Mouse (Mus musculus): ENCODE measurements around the gene Clybl. TPM values are rescaled to one million over a fixed set of nuclear protein-coding genes. Genes with fewer than 3 reads are reported as not detected.

Clybl gene
- total RNA-seq, 2 experiments from 2014 or later, result 68.1 to 80.2 TPM

DNA sequence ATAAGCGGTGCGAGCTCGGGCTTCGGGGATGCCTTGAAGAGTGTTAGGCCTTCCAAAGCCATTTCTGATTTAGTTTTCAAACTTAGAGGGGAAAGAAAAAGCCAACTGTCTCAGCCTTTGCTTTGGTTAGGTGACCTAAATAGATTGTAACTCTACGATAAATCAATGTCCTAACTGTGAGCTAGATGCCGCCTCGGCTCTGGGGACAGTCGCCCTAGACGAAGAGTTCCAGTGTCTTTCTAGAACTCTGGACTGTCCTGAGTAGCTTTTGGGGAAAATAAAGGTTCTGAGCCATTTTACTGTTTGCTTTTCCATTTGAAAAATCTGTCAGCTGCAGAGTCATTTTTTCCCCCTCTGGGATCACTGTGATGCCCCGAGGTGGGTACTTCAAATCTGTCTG is 49.6 kb downstream of the Clybl start:
- intact Hi-C loops (cut with DNase I; ENCODE audit: low total_unique reads), result no loop called here

DNA sequence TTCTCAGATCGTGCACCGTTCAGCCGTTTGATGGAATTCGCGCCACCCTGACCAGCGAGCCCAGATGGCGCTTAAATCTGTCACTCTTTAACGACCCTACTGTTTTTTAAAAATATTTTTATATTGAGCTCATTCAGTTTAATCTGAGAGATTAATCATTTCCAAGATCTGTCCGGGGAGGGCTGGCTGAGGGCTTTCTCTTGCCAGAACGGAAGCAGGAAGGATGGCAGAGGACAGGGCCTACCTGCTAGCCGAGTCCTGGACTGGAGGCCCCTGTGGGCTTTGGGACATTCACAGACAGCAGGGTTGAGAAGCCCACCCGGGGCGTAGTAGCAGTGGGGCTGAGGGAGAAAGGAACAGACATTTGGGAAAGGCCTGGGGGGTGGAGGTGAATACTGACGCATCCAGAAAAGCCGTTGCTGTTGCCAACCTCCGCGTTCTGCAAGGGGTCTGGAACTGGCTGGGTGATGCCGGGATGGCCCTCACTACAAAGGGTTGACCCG is 51.8 kb downstream of the Clybl start:
- intact Hi-C loops (cut with DNase I; ENCODE audit: low total_unique reads), result no loop called here
- no peak for DNase-seq

More for the DNA sequence above, 49.6 kb downstream of the Clybl start:
- DNase-seq, result no peak

DNA sequence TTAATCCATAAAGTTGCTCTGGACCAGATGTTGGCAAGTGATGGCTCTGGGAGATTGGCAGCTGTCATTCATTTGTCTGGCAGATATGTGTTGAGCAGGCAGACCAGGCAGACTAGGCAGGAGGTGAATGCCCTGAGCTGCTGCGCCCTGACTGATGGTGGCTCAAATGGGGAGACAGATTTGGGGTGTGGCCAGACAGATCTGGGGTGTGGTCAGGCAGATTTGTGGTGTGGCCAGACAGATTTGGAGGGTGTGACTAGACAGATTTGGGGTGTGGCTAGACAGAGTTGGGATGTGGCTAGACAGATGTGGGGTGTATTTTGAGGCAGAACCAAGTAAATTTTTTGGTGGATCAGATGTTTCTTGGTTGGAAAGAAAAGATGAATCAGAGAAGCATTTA is 62.4 kb downstream of the Clybl start:
- DNase-seq, result no peak

DNA sequence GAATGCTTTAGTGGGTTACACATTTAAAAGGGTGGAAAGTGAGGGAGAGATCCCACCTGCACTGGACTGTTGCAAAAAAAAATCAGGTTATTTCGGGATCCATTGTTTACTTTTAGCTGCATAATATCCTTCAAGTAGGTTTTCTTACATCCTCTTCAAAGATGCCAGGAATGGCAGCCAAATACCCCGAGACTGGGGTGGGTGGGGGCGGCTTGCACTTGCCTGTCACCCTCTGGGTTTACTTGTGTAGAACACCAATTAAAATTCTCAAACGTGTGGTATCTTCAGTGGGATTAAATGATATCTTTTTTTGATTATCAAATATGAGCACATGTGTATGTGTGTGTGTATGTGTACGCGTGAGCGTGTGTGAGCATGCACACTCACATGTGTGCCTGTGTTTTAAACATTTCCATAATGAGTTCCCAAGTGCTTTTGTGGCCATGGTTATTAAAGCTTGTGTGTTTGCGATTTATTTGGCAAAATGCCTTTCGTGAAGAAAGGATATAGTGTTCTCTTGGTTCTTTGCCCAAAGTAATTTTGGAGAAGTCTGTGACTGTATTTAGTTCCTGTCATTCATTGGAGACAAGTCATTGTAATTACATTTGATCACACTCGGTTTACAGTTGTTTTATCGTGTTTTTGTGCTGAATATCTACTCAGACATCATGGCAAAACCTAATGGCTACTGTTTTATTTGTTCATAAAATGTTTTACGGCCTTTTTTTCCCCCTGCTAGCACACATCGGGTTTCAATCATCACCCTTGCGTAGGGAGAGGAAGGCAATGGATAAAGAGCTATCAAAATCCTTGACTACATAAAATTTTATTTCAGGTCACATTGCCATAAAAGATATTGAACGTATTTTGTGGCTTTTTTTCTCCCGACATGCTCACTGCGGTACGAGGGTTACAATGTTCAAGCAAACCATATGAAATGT is 65.7 kb downstream of the Clybl start:
- intact Hi-C loops (cut with DNase I; ENCODE audit: low total_unique reads), result no loop called here
- no peak for DNase-seq

More for the DNA sequence above, 62.4 kb downstream of the Clybl start:
- intact Hi-C loops (cut with DNase I; ENCODE audit: low total_unique reads), result no loop called here

DNA sequence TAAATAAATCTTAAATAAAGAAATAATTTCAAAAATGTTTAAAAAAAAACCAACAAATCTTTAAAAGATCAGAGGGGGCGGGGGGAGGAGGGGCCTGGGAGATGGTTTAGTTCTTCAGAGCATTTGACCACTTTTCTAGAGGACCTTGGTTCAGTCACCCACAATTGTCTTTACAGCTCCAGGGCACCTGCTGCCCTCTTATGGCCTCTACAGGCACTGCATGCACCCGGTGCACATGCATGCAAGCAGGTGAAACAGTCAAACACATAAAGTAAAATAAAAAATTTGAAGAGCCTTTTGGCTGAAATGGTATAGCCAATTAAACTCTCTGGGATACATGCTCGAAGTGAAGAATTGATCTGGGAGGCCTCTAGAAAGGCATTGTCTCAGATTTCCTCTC is 67.6 kb downstream of the Clybl start:
- DNase-seq, result no peak
- intact Hi-C loops (cut with DNase I; ENCODE audit: low total_unique reads), result no loop called here

DNA sequence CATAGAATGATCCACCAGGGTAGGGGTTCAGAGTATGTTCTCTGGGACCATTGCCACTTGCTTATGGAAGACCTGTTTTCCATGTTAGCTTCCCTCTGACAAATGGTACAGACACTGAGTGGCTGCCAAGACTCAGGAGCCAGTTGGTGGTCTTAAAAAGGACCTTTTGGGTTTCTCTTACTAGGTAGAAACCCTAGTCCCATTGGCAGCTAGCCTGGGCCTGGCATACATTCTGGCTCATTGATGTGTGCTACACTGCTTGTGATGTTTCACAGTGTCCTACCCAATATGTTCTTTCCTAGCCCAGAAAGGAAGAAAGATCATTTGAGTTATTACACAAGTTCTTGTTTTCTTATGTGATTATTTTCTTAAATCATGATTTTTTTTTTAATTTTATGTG is 69.8 kb downstream of the Clybl start:
- DNase-seq, result no peak
- intact Hi-C loops (cut with DNase I; ENCODE audit: low total_unique reads), result no loop called here

DNA sequence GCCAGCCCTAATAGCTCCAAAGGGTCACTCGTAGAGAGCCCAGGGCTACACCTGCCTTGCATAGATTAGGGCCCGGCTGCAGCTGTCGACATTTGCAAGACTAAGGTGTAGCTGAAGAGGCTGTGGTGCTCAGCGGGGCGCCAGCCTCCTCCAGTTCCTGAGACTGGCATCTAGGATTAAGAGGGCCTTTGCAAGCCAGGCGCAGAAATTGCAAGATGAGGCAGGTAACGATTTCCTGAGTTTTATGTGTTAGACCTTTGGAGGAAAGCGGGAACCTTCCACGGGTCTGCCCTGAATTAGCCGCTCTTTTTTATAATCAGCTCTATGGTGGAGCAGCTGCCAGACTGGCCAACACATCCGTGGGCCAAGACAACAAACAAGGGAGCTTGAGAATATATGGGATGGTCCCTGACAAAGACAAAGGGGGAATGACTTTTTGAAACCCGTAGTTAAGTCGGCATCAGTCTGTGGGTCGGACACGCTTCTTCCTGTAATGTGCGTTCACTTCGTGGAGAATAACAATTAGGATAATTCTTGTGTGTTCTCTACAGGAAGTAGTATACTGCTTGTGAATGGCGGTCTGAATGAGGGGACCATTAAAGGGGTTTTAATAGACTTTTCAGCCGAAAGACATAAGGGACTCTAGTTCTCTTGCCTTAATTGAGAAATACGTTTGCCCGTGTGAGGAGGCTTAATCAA is 74.2 kb downstream of the Clybl start:
- DNase-seq, result no peak
- intact Hi-C loops (cut with DNase I; ENCODE audit: low total_unique reads), result no loop called here

DNA sequence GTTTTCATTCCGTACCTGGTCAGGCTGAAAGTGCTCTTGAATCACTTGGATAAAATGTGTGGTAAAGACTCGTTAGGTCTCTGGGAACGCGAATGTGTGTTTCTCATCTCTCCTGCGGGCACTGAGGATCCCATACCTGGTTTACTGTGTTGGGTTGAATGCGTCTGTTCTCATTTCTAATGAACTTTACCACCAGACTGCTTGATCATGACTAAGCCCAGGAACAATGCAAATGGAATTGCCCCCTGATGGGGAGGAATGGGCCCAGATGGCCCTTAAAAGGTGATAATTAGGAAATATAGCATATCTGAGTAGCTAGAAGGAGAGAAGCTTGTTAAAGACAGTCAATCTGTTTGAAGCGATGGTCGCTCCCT is 74.7 kb downstream of the Clybl start:
- no peak for DNase-seq
- intact Hi-C loops (cut with DNase I; ENCODE audit: low total_unique reads), result no loop called here

DNA sequence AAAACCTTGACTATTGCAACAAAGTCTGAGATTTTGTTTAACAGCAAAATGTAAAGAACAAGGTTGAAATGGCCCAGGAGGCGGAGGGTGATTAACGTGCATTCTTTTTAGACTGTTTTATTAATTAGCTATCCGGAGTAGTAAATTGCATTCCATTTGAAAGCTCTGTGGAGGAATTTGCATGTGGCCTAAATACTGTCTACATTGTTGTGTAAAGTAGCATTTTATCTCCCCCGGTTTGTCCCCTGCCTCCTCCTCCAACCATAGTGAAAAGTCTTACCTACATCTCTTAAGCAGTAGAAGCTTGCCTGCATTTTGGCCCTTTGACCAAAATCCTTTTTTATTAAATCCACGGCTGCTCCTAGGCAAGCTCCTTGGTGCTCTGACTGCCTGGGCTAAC is 76.8 kb downstream of the Clybl start:
- no peak for DNase-seq
- intact Hi-C loops (cut with DNase I; ENCODE audit: low total_unique reads), result no loop called here

DNA sequence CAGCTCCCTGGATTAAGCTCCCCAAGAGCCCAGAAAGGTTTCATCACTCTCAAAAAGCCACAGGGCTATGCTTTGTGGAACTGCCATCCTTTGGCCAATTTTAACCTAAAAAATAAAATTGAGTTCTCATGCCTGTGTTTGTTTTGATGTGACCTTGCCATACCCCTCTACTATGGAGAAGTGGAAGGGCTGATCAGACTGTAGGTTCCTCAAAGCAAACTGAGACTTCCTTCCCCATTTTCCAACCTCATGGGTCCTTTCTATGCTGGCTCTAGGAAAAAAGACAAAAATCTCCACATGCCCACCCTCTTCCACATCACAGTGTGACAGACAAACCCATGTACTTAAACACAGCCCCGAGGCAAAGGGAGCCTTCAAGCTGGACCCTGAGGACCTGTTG is 79.7 kb downstream of the Clybl start:
- no peak for DNase-seq
- intact Hi-C loops (cut with DNase I; ENCODE audit: low total_unique reads), result no loop called here

DNA sequence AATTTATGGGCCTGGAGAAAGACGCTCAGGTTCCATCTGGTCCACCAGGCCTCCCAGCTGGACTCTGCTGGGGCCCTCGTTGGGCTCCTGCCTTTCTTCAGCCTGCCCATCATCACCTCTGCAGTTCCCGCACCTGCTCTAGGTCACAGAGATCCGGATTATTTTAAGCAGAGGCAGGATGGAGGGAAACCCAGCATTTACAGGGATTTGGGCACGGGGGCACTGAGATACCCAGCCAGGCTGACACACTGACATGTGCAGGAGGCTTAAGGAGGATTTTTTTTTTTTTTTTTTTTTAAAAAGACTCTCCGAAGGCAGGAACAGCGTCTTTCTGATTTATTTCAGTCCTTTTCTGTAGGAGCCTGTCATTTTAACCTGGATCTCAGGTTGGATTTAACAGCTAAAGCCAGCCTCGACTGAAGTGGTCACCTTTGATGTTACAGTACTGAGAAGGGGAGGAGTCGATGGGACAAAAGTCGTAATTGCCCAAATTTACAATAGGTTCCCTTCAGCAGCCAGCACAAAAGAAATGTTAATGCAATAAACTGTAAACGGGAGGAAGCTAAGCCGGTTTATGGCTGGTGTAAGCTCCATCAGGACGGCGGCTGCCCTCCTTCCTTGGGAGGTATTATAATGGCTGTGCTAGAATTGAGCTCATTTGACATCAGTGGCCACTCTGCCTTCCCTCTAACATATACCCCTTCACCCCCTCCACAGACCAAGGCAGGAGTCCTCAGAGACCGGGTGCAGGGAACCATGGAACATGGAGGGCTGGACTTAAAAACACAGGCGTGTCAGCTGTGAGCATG is 81.6 kb downstream of the Clybl start:
- intact Hi-C loops (cut with DNase I; ENCODE audit: low total_unique reads), result no loop called here
- no peak for DNase-seq

DNA sequence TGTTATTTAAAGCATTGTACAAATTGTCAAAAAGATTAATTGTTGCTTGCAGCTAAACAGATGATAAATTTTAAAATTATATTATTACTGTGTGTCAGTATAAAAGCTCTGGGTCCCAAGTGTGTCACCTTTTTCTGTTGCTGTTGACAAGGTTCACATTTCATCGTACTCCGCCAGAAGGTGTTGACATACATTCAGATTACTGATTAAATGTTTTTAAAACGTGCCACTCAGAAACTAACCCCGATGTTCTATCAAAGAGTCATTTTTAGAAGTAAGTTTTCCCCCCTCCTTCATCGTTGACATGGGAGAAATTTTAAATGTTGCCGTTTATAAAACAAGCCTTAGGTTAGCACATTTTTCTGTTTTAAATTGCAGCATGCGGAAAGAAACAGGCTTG is 83.7 kb downstream of the Clybl start:
- DNase-seq, result no peak

DNA sequence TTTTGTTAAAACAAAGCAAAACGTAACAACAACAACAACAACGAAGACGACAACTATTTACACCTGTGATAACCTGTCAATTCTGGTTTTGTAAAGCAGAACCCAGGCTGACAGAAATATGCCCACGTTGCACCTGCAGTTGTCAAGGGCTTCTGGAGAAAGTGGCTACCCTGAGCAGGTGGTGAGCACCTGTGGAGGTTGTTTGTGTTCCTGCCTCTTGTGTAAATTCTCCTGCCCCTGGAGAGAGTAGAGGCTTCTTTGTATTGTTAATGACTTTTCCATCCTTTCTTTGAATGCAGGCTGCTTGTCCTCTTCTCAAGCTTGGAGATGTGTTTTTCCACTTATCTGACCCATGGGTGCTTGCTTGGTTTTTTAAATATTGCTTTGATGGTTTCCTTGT is 86.1 kb downstream of the Clybl start:
- intact Hi-C loops (cut with DNase I; ENCODE audit: low total_unique reads), result no loop called here
- DNase-seq, result no peak

More for the DNA sequence above, 83.7 kb downstream of the Clybl start:
- intact Hi-C loops (cut with DNase I; ENCODE audit: low total_unique reads), result no loop called here

DNA sequence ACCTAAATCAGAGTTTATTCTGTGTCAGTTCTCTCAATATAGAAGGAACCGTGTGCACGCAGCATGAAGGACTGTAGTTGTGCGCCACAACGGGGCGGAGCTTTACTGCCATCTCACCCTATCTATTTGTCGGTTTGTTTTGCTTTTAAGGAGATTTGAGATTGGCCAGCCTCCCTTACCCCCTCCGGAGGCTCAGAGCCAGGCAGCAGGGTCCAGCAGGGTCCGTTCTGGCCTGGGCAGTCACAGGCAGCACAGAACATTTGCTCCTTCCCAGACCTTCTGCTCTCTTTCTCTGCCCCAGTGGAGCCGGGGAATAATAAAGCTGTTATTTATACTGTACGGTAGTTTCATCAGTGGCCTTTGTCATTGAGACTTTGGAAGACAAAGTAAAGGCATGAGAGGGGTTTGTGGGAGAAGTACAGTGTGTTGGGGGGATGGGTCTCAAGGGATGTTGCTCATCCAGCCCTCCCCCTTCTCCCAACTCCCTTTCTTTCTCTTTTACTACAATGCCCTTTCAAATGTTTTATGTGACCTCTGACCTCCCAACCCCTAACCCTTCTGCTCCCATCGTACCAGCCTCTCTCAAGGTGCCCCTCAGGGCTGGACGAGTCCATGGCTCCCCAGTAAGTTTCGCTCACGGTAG is 89.7 kb downstream of the Clybl start:
- DNase-seq, result no peak
- intact Hi-C loops (cut with DNase I; ENCODE audit: low total_unique reads), result no loop called here

DNA sequence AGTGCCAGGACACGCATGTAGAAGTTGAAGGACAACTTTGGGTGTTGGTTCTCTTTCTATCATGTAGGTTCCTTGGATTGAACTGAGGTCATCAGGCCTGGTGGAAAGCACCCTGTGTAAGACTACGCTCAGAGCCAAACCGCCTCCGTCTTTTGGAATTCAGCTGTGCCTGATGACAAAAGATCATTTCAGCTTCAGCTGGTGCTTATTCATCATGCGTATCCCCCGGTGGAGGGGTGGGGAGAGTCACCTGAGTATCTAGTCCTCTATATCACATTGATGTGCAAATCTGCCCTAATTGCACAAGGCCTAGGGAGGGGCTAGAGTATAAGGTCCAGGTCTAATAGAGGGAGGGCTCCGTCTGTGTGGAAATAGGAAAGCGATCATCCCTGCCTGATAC is 95.6 kb downstream of the Clybl start:
- intact Hi-C loops (cut with DNase I; ENCODE audit: low total_unique reads), result no loop called here

DNA sequence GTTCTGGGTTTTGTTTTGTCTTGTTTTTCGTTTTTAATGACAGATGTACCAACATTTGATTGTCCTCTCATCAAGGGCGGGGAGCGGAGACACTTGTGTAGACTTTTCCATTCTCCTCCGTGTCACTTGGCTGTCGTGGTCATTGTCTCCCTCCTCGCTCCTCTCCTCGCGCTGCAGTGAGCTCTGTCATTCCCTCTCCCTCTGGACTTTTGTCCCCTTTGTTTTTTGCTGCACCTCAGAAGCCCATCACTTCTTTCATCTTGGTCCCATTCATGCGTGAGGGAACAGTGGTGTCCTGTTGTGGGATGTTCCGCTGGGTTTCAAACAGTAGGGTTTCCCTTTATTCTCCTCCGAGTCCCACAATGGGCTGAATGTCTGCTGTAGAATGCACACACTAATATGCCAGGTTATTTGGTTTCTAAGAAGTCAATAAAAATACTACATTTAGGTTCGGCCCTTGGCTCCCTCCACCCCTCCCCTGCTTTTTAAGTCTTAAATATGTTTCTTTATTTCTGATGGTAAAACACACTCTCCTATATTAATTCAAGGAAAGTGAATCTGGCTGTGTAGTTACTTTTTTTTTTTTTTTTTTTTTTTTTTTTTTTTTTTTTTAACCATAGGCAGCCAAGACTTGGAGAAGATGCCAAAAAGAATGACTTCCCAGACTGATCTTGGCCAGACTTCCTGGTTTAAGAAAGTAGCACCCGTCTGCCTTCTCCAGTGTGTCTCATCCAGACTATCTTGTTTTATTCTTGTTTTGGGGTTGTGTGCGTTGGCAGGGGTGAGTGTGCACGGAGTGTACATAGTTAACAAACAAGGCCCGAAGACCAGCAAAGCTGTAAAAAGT is 98.2 kb downstream of the Clybl start:
- intact Hi-C loops (cut with DNase I; ENCODE audit: low total_unique reads), result no loop called here
- DNase-seq, result no peak

More for the DNA sequence above, 95.6 kb downstream of the Clybl start:
- no peak for DNase-seq

DNA sequence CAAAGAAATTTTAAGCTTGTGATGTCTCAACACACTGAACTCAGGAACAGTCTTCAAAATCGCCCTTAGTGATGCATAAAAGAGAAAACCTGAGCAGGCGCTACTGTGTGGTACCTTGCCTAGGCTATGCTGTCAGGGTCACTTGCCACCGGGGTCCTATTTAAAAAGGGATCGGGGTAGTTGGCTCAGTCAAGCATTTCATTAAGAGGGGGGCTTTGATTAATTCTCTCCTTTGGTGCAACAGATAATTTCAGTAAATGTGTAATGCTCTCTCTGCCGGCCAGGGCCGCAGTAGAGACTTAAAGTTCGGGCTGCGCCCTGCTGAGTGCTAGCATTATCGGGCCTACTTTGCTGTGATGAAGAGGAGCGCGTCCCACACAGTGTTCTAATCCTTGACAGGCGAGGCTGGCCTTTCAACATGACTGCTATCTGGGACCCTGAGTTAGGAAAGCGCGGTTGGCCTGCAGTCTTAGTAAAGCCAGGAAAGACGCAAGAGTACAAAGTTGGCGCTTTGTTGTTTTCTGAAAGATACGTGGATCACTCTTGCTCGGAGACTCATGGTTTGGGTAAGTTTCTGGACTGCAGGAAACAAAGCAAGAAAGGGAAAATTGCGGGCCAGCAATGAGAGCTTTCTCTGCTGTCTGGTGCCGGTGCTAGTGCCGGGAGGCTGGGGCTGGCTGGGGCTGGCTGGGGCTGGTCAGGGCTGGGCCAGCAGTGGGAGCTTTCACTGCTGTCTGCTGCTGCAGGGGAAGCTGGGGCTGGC is 99.0 kb downstream of the Clybl start:
- intact Hi-C loops (cut with DNase I; ENCODE audit: low total_unique reads), result no loop called here
- DNase-seq, result no peak

DNA sequence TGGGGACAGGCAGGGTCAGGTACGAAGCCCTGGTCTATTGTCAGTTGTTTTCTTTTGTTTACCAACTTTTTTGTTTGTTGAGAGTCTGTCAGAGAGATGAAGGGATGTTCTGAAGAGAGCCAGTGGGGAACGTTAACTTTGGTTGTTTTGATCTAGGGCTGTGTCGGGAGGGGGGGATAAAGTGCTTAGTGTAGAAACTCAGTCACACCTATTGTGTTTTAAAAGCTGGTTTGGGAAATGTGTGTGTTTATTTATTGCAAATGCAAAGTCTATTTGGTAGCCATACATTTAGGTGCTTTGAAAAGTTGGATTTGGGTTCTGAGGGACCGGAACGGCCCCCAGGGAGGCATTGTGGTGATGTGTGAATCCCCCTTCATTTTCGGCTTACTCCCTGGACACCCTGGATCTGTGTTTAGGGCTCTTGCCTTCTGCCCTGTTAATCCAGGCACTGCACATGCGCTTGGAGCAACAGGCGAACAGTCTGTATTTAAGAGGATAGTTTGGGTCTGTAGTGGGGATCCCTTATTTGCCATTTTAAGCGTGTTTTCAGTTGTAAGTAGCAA is 99.6 kb downstream of the Clybl start:
- intact Hi-C loops (cut with DNase I; ENCODE audit: low total_unique reads), result no loop called here
- no peak for DNase-seq

All from gastrocnemius, postnatal 14 days (tissue).